Mouse (Mus musculus) layer of hippocampus, postnatal 14 days (tissue): ENCODE results near the gene Alpk3. TPM values are rescaled to one million over a fixed set of nuclear protein-coding genes. Genes with fewer than 3 reads are reported as not detected.

Source experiments
- DNase-seq, 2 experiments: peaks; one replicate each; pipeline ENCODE4 v3.0.0; 2021 to 2022; ENCODE audit warnings: low spot score in 2 of 2, mixed read lengths in 1 of 2
- long read RNA-seq, 2 experiments: library from polyadenylated mRNA; stranded (forward); transcript quantifications; one replicate each; pipeline ENCODE4 v2.0.0; 2021
- total RNA-seq, 2 experiments: library from RNA; stranded (reverse); gene quantifications; 2 replicates each; pipeline ENCODE4 v1.2.3; 2021

Alpk3 gene
- total RNA-seq: 1 to 10 TPM in 1 of 2 experiments, under 1 TPM in 1; 0.86 to 1.4 TPM
- long read RNA-seq, experiment 1: 0 reads
- long read RNA-seq, experiment 2: 0 reads

DNA sequence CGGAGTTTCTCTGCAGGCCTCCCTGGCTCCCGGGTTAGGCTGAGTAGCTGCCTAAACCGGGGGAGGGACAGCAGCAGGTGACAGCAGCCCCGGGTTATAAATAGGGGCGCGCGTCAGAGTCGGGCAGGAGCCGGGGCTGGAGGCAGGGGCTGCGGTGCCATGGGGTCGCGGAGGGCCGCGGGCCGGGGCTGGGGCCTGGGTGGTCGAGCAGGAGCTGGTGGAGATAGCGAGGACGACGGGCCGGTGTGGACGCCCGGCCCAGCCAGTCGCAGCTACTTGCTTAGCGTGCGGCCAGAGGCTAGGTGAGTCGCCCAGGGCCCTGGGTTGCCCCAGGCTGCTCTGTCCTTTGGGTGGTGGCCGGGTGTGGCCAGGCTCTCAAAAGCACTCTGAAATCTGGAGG, at the start of gene Alpk3:
Gene Alpk3 (plus strand): TSS at position 130 of the 400 bp plus-strand sequence.
- DNase-seq: no peak

DNA sequence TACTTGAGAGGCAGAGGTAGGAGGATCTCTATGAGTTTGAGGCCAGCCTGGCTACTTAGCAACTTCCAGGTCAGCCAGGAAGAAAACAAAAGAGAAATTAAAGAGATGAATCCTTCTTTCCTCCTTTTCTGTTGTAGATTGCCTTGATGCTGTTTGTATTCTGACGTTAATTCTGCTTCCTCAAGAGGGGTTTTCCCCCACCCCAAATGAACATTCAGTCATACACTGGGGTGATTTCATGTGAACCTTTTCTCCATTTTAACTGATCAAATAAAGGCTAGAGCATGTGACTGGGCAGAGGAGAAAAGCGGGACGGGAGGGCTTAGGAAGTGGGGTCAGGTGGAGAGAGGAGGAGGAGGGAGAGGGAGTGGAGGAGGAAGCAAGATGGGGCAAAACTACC, 49.1 kb upstream of the Alpk3 start:
- no peak for DNase-seq

DNA sequence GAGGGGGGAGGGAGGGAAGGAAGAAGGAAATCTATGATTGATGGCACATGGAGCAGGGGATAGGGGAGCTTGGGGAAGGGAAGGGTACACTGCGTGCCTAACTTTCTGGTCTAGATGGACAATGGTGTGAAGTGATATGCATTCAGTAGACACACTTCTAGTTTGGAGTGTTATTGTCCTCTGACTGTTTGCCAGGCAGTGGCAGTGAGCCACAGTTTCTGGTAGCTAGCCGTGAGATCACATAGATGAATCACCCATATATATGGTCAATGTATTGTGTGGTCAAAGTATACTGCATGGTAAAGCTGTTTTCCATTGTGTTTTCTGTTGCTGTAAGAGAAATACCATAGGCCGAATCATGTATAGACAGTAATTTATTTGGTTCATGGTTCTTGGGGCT, 45.8 kb upstream of the Alpk3 start:
- DNase-seq: no peak

DNA sequence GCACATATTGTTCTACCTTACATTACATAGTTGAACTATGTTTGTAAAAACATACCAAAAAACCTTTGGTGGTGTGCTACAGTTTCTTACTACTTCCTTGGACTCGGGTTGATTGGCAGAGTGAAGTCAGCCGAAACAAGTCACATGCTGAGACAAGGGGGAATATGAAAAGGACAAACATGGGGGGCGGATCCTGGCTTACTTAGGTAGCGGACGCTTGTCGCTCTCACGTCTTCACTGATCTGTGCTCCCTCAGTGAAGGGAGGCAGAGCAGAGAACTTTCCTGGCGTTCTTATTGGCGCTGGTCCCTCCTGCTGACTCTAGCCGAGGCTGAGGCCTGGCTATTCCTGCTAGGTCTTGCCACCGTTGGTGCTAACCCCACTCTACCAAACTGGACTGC, 37.1 kb upstream of the Alpk3 start:
- no peak for DNase-seq

DNA sequence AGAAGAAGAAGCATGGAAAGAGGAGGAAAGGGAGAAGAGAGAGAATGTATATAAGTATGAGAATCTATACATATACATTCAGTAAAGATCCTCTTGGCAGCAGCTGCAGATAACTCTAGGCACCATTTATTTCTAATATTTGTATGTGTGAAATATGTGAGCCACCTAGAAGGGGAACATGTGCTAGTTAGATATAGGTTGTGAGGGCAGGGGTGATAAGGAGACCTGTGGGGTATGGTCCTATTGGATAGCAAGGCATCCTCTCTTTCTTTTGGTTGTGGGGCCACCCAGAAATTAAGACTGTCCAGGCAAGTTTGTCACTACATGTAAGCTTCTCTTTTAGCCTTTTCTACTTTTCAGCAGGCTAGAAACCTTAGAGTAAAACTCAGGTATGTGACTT, 34.7 kb upstream of the Alpk3 start:
- no peak for DNase-seq

DNA sequence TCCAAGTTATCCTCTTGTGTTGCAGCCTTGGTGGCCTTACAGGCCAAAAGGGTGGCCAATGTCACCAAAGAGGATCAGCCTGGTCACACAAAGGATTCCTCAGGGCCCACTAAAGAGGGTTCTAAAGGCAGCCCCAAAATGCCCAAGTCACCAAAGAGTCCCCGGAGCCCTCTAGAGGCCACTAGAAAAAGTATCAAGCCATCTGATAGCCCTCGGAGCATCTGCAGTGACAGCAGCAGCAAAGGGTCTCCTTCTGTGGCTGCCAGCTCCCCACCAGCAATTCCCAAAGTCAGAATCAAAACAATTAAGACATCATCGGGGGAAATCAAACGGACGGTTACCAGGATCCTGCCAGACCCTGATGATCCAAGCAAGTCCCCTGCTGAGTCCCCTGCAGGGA, 33.3 kb upstream of the Alpk3 start:
- DNase-seq: peak in 1 of 2 experiments; percentile 41

DNA sequence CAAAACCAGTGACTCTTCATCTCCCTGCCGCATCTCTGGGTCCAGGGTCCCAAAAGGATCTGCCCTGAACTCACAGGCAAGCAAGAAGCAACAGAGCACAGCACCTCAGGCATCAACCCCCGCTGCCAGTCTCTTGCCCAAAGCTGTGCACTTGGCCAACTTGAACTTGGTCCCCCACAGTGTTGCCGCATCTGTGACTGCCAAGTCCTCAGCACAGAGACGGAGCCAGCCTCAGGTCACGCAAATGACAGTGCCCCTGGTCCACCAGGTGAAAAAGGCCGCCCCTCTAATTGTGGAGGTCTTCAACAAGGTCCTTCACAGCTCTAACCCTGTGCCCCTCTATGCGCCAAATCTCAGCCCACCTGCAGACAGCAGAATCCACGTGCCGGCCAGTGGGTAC, 32.7 kb upstream of the Alpk3 start:
- no peak for DNase-seq

DNA sequence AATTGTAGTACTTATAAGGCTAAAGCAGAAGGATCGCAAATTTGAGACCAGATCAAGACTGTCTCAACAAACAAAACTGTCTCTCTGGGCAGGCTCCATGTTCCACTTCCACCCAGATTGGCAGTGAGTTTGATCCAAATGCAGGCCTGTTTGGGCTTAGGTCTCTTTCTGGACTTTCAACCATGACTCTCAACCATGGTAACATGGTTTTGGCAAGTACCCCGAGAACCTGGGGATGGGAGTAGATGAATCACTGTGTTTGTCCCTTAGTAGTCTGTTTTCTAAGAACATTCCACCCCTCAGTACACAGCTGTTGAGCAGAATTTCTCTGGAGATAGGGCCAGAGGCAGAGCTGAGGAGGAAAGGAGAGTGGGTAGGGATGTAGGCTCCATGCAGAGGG, 31.6 kb upstream of the Alpk3 start:
- DNase-seq: no peak

DNA sequence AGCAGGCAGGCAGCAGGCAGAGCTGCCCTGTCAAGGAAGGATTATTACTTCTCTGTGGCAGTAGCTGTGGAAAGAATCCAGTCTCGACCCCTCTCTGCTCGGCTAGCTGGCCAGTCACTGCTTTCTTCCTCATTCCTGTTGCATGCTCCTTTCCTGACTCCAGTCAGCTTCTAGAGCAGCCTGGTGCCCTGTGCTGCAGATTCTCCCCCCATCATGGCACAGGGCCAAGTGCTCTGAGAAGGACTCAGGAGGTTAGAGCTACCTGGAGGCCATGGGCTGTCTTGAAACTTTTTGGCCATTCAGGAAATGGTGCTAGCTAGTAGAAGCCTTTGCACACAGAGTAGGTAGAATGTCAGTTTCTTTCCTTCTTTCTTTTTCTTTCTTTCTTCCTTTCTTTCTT, 17.7 kb upstream of the Alpk3 start:
- DNase-seq: no peak

DNA sequence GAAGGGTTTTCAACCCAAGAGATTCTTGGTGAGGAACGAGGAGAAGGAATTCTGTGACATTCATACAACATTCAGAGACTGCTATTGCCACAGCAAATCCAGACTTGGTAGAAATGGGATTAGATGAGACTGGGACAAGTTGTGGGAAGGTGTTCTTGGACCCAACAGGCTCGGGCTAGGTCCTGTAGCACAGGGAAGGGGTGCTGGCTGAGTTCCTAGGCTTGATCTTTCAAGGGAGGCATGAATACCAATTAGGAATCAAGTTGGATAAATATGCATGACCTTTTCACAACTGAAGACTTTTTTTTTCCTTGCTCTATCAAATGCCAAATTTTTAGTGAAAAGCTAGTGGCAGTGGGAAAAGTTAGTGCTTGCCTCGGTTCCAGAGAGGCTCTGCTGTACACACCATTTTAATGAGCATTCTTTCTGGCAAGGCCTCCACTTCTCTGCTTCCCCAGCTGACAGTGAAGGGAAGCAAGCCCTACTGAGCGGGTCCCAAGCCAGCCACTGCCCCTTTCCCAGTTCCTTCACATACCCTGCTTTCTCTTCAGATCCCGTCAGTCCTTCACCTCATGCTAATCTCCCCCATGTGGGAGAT, 14.3 kb upstream of the Alpk3 start:
- peak in 1 of 2 experiments; percentile 60 for DNase-seq

DNA sequence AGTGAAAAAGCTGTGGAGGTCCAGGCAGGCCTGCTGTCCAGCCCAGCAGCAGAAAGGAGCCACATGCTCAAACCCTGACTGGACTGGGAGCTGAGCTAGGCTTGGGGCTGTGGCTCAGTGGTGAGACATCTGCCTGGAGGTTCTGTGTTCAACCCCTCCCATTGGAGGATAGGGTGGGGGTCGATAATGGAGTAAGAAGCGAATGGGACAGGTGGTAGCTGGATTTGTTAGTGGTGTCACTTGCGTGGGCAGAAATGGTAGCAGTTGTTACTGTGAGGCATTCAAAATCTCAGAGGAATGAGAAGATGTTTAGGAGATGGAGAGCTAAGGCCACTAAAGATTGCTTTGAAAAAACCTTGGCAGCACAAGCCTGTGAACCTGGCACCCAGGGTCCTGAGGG, 9.6 kb upstream of the Alpk3 start:
- no peak for DNase-seq

DNA sequence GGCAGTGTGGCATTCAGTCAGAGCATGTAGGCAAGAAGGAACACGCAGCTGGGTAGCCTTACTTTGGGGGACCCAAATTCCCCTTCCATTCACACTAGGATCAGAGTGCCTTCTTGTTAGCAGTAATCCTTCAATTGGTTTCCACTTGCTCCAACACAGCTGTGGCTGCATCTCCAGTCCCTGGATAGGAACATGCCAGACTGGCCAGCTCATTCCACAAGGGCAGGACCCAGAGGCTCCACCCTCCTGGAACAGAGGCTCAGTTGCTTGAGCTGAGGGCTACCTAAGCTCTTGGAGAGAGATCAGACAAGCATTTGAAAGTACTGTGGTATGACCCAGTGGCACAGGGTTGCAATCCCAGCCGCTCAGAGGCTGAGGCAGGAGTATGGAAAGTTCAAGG, 8.9 kb upstream of the Alpk3 start:
- no peak for DNase-seq

DNA sequence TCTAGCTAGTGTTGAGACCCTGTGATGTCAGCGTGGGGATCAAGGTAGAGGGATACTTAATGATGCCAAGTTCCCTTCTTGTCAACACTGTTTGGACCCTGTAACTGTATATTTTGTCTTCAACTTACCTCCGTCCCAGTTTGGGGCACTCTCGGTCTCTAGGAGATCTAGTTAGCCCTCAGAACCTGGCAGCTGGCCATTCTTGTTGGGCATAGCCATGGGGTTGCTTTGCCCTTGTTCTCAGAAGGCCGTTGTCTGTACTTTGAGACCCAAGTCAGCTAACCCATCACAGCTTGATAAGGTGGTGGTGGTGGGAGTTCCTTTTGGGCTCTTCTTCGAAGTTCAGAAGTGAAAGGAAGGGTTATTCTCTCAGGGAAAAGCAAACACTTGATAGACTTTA, 7.4 kb upstream of the Alpk3 start:
- no peak for DNase-seq

DNA sequence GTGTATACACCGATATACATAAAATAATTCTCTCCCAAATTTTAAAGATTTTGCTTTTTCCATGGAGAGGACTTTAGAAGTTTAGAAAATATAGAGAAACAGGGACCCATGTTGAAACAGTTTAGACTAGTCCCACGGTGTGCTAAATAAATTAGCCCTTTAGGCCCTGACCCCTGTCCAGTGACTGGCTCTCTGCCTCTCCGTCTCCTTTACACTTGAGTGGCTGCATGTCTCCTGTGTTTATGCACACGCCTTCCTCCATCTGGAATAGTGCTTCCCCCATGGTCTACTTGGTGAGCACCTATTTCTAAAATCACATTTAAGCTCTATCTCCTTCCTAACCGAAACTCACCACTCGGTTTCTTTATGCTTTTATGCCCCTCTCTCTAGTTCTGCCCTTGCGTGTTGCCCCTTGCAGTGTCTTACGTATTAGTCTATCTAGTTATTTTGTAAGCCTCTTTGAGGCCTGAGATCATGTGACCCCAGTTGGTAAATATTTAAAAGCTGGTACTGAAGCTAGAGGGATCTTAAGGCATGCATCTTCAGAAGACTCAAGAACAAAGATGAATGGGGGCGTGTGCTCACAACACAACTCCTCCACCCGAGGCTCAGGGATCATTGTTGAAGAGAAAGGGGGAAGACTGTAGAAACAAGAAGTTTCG, 1.6 kb upstream of the Alpk3 start:
- DNase-seq: no peak

DNA sequence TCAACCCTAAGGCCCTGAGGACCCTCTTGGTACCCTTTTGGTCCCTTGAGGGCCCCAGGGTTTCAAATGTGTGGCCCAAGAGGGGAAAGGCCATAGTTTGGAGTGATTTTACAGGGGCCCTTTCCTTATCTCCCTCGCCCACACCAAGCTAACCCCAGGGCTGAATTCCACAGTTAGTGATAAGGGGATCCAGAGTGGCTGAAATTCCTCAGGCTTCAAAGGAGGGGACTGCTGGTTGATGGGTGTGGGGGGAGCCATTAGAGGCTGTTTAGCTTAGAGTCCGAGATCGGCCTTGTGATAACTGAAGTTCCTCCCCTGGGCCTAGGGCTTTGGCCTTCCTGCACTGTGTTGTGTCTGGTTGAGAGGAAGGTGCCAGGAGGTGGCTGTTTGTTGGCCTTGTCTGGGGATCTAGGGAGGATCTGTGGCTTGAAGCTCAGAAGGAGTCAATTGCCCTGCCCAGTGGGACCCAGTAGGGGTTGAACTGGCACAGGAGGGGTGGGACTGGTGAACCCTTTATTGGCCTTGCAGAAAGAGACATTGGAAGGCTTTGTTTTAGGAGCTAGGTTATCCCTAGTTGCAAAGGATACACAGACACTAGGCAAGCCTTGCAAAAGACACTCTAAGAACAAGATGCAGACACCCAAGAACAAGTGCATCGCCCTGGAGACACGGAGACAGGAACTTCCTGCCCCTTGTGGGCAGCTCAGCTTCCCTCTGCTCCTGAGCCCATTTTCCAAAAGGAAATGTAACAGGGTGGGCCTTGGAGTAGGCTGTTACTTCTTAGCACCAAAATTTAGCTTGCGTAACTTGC, 706 bp downstream of the Alpk3 start:
- no peak for DNase-seq

DNA sequence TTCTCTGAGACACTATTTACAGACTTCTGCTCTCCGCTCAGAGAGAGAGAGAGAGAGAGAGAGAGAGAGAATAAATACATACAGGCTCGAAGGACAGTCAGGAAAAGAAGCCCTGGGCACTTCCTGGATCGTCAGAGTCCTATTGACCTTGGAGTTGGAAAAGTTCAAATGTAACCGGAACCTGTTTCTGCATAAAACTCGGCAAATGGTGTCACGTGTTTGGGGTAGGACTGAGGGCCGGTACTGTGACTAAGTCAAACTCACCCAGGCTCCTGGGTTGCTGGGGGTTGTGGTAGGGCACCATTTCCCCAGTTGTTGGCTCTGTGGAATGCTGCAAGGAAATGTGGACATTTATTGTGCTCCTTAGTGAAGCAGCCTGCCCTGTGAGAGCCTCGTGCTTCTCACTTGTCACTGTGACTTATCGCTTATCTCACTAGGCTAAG, 1.3 kb downstream of the Alpk3 start:
- no peak for DNase-seq

DNA sequence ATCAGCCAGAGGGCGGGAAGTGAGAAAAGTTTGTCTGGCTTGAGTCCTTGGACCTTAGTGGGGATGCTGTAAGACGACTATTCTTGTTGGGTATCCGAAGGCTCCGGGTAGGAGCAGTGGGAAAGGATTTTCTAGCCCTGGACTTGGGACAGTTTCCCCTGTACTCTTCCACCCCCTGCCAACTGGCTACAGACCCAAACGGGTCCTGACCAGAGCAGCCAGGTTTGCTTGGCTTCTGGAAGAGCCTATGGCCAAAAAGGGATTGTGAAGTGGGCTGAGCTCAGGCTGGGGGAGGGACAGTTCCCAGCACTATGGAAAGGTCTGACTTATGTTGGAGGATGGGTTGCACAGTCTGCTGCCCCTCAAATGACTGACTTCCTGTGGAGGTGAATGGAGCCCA, 2.0 kb downstream of the Alpk3 start:
- DNase-seq: peak in 1 of 2 experiments; percentile 31

DNA sequence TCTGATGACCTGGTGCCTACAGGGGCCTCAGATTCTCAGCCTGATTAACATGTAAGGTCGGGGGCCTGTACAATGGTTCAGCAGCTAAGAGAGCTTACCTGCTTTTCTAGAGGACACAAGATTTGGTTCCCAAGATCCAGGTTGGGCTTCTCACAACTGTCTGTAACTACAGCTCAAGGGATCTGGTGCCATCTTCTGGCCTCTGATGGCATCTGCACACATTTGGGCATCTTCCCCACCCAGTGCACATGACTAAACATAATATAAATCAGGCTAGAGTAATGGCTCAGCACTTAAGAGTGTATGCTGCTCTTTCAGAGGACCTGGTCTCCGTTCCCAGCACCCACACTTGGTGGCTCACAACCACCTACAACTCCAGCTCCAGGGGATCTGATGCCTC, 3.5 kb downstream of the Alpk3 start:
- DNase-seq: peak in 1 of 2 experiments; percentile 24

DNA sequence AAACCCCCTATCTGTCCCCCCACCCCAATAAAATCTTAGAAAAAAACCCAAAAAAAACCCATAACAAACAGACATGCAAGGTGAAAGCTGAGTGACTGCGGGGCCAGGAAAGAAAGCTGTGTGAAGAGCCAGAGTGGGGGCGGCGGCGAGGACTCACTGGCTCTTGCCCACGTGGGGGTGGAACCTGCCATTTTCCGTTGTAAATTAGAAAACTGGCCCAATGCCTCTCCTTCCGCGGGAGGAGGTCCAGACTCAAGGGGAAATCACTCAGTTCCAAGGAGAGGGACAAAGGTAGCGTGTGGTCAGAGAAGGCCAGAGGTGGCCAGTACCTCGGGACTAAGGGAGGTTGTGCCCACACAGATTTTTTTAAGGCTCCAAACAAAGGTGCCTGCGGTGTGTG, 4.5 kb downstream of the Alpk3 start:
- peak in 1 of 2 experiments; percentile 27 for DNase-seq

DNA sequence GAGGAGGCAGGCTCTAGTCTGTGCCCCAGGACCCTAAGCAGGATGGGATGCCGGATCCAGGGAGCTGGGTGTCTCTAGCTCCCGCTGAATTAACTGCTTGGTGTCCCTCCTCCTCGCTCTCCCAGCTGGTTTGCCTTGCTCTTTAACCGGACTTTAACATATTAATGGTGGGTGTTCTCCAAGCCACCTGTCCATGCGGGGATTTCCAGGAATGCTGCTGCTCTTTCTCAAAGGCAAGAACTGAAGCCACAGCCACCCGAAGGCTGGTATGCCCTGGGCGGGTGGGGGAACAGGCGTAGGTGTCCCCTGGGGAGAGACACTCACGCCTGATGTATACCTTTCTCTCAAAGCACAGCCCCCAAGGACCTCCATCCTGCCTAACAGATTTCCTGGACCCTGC, 5.9 kb downstream of the Alpk3 start:
- DNase-seq: no peak

DNA sequence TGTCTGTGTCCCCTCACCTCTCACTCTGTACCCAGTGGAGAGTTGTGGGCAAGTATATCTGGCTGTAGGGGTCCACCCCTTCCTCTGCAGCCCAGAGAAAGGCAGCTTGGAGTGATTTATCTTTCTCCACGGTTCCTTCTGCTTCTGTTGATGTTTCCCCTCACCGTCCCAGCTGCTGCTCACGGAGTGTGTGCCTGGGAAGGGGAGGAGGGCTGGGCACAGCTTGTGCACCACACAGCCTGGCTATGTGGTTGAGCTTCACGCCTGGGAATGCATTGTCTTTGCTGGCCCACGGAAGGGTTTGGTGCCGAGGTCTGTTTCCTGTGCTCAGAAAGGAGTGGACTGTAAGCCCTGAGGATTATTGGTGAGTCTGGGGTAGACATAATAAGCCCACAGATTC, 9.3 kb downstream of the Alpk3 start:
- DNase-seq: peak in 1 of 2 experiments; percentile 22

DNA sequence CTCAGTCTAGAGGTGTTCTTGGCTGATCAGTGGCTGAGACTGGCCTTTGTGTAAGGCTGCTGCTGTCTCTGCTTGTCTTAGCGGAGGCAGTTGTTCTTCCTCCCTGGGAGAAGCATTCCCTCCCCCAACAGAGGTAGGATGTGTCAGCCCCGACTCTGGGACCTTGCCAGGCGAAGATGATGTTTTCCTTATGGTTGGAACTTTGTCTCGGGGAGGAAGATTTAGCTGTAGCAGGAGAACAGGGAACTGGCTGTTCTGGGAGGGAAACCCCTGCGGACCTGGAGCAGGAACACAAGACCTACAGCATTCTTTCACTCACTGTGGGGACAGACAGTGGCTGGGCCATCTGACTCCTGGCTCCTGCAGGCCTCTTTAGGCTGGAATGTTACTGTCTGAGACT, 15.1 kb downstream of the Alpk3 start:
- no peak for DNase-seq
